Mouse (Mus musculus): ENCODE data around the gene Slc28a3. TPM values are rescaled to one million over a fixed set of nuclear protein-coding genes. Genes with fewer than 3 reads are reported as not detected.
A peak's percentile ranks its signal among the peaks of the same experiment; 100 is the strongest.

The Slc28a3 gene
- polyA plus RNA-seq, 1 experiment from 2014 or later: not detected

DNA sequence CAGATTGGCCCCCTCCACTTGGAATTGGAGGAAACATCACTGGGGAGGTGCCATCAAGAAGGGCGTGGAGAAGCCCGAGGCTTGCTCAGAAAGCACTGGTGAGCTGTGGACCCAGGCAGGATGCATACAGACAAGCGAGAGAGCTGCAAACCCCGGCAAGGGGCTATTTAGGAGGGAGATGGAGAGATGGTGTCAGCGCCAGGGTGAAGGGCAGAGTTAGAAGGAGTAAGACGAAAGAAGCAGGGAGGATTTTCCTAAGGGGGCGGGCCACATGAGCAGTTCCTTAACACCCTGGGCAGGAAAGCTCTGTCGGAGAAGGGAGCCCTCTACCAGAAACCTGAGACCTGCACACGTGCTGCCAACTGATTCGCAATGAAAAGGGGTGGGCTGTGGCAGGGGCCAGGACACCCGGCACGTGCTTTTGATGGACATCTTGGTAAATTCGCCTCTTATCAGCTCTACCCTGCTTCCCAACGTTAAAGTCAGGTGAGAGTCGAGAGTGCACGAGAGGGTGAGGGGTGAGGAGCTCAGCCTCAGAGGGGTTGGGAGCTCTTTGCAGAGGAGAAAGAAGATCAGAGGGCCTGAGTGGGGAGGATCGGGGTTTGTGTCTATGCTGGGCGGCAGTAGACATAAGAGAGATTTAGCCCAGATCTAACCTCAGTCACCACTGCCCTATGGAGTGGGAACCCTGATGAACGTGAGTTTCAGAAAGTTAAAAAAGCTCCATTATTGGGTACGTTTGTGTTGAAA is 87.5 kb downstream of the Slc28a3 start:
- TF ChIP-seq CTCF (IDR thresholded peaks at IDR 0.05; ENCODE audit: low read depth): no peak
- DNase-seq (ENCODE audit: low spot score) (peak; percentile 55), ATAC-seq (replicated peaks; ENCODE audit: low FRiP score, low read depth) (no peak; the same call in 1 of the 2 replicates)
- peak overlapping the region; percentile 41 for H3K4me2 ChIP-seq (ENCODE audit: low read length)
- H3K9me3 ChIP-seq (replicated peaks; ENCODE audit: low read length): no peaks in the 10 kb centered on the region
- no peak overlapping the region for H3K9ac ChIP-seq (ENCODE audit: low read depth, low read length)
- WGBS: 12% methylated on average over 20 of the region's 20 CpGs
- no peak overlapping the region for H3K27ac ChIP-seq
- H3K27me3 ChIP-seq (ENCODE audit: insufficient read depth, low read length): no peaks in the 10 kb centered on the region
- H3K4me3 ChIP-seq (replicated peaks; ENCODE audit: low read depth, low read length): 0 out of 2 replicates have a peak overlapping the region, but pooled peaks have one; percentile 4
- H3K4me1 ChIP-seq (replicated peaks; ENCODE audit: insufficient read depth, low read length): no peaks in the 10 kb centered on the region
- H3K36me3 ChIP-seq (ENCODE audit: insufficient read depth, low read length): no peaks in the 10 kb centered on the region

GRCm38 (mm10) chr13:58521331-58522030 is 89.2 kb downstream of the Slc28a3 start:
- 92% methylated on average over 9 of the region's 9 CpGs for WGBS
- H3K36me3 ChIP-seq (ENCODE audit: insufficient read depth, low read length): no peaks in the 10 kb centered on the region
- no peak overlapping the region for H3K4me2 ChIP-seq (ENCODE audit: low read length)
- no peak overlapping the region for H3K4me3 ChIP-seq (replicated peaks; ENCODE audit: low read depth, low read length)
- no peak overlapping the region for H3K27ac ChIP-seq
- no peak for TF ChIP-seq CTCF (IDR thresholded peaks at IDR 0.05; ENCODE audit: low read depth)
- DNase-seq (ENCODE audit: low spot score) (no peak), ATAC-seq (replicated peaks; ENCODE audit: low FRiP score, low read depth) (no peak)
- no peaks in the 10 kb centered on the region for H3K4me1 ChIP-seq (replicated peaks; ENCODE audit: insufficient read depth, low read length)
- no peaks in the 10 kb centered on the region for H3K9me3 ChIP-seq (replicated peaks; ENCODE audit: low read length)
- H3K9ac ChIP-seq (ENCODE audit: low read depth, low read length): no peak overlapping the region
- H3K27me3 ChIP-seq (ENCODE audit: insufficient read depth, low read length): no peaks in the 10 kb centered on the region

- no peak overlapping the region for H3K4me3 ChIP-seq (replicated peaks; ENCODE audit: low read depth, low read length)
- ATAC-seq (replicated peaks; ENCODE audit: low FRiP score, low read depth) (no peak), DNase-seq (ENCODE audit: low spot score) (no peak)
- 60% methylated on average over 7 of the region's 7 CpGs for WGBS
- H3K9me3 ChIP-seq (replicated peaks; ENCODE audit: low read length): no peaks in the 10 kb centered on the region
- no peaks in the 10 kb centered on the region for H3K36me3 ChIP-seq (ENCODE audit: insufficient read depth, low read length)
- no peaks in the 10 kb centered on the region for H3K27me3 ChIP-seq (ENCODE audit: insufficient read depth, low read length)
- no peak overlapping the region for H3K27ac ChIP-seq
- no peaks in the 10 kb centered on the region for H3K4me1 ChIP-seq (replicated peaks; ENCODE audit: insufficient read depth, low read length)
- H3K9ac ChIP-seq (ENCODE audit: low read depth, low read length): no peak overlapping the region
- no peak overlapping the region for H3K4me2 ChIP-seq (ENCODE audit: low read length)
- no peak for TF ChIP-seq CTCF (IDR thresholded peaks at IDR 0.05; ENCODE audit: low read depth)
Observed at GRCm38 (mm10) chr13:58520580-58521330, 89.9 kb downstream of the Slc28a3 start.

GRCm38 (mm10) chr13:58520028-58520427 is 90.6 kb downstream of the Slc28a3 start:
- ATAC-seq (replicated peaks; ENCODE audit: low FRiP score, low read depth) (no peak), DNase-seq (ENCODE audit: low spot score) (no peak)
- no peaks in the 10 kb centered on the region for H3K9me3 ChIP-seq (replicated peaks; ENCODE audit: low read length)
- no peak overlapping the region for H3K4me3 ChIP-seq (replicated peaks; ENCODE audit: low read depth, low read length)
- no peaks in the 10 kb centered on the region for H3K4me1 ChIP-seq (replicated peaks; ENCODE audit: insufficient read depth, low read length)
- TF ChIP-seq CTCF (IDR thresholded peaks at IDR 0.05; ENCODE audit: low read depth): no peak
- WGBS: 88% methylated on average over 9 of the region's 9 CpGs
- H3K27ac ChIP-seq: no peak overlapping the region
- H3K4me2 ChIP-seq (ENCODE audit: low read length): no peak overlapping the region
- no peaks in the 10 kb centered on the region for H3K36me3 ChIP-seq (ENCODE audit: insufficient read depth, low read length)
- no peak overlapping the region for H3K9ac ChIP-seq (ENCODE audit: low read depth, low read length)
- no peaks in the 10 kb centered on the region for H3K27me3 ChIP-seq (ENCODE audit: insufficient read depth, low read length)

DNA sequence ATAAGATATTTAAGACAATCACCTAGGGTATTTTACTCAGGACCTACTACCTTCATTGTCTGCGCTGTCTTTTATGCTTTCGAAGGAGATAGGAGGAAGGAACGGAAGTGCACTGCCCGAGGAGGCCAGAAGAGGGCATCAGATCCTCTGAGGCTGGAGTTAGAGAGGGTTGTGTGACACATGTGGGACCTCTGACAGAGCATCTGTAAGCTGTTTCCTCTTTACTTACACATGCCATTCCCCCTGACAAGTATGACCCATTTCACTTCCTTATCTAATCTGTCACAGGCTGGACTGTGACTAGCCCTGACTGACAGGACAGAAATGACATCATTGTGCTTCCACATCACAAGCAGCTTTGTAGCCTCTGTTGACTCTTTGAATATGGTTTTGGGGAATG is 94.4 kb downstream of the Slc28a3 start:
- WGBS: 97% methylated on average over 4 of the region's 4 CpGs
- no peak for DNase-seq (ENCODE audit: low spot score)
- TF ChIP-seq CTCF (IDR thresholded peaks at IDR 0.05; ENCODE audit: low read depth): peak; percentile 35

GRCm38 (mm10) chr13:58515635-58516034 is 95.0 kb downstream of the Slc28a3 start:
- Histone ChIP-seq H3K4me3 (replicated peaks; ENCODE audit: low read depth, low read length) (no peak overlapping the region), H3K4me2 (ENCODE audit: low read length) (no peak overlapping the region), H3K27me3 (ENCODE audit: insufficient read depth, low read length) (no peaks in the 10 kb centered on the region), H3K9ac (ENCODE audit: low read depth, low read length) (no peak overlapping the region), H3K9me3 (replicated peaks; ENCODE audit: low read length) (no peaks in the 10 kb centered on the region), H3K27ac (no peak overlapping the region), H3K4me1 (replicated peaks; ENCODE audit: insufficient read depth, low read length) (no peaks in the 10 kb centered on the region), H3K36me3 (ENCODE audit: insufficient read depth, low read length) (no peaks in the 10 kb centered on the region)
- no peak for DNase-seq (ENCODE audit: low spot score)
- TF ChIP-seq CTCF (IDR thresholded peaks at IDR 0.05; ENCODE audit: low read depth): no peak
- WGBS: 83% methylated on average over 5 of the region's 5 CpGs
- no peak for ATAC-seq (replicated peaks; ENCODE audit: low FRiP score, low read depth)

More for the DNA sequence above, 94.4 kb downstream of the Slc28a3 start:
- H3K4me3 ChIP-seq (replicated peaks; ENCODE audit: low read depth, low read length): no peak overlapping the region
- no peaks in the 10 kb centered on the region for H3K27me3 ChIP-seq (ENCODE audit: insufficient read depth, low read length)
- no peak overlapping the region for H3K27ac ChIP-seq
- no peak overlapping the region for H3K9ac ChIP-seq (ENCODE audit: low read depth, low read length)
- ATAC-seq (replicated peaks; ENCODE audit: low FRiP score, low read depth): no peak
- no peaks in the 10 kb centered on the region for H3K36me3 ChIP-seq (ENCODE audit: insufficient read depth, low read length)
- H3K4me2 ChIP-seq (ENCODE audit: low read length): no peak overlapping the region
- H3K9me3 ChIP-seq (replicated peaks; ENCODE audit: low read length): no peaks in the 10 kb centered on the region
- no peaks in the 10 kb centered on the region for H3K4me1 ChIP-seq (replicated peaks; ENCODE audit: insufficient read depth, low read length)
